Mouse (Mus musculus) MEL (cell line): ENCODE data around the gene Syna. TPM values are rescaled to one million over a fixed set of nuclear protein-coding genes. Genes with fewer than 3 reads are reported as not detected.
A peak's percentile ranks its signal among the peaks of the same experiment; 100 is the strongest.

Experiments used
- DNase-seq: peaks from one replicate; pipeline ENCODE4 v3.0.0; 2011; ENCODE audit warnings: low read depth, low spot score
- H3K27ac ChIP-seq: 2 replicates; pipeline ENCODE4 v1.5.1; 2012; ENCODE audit warnings: low read depth, mild to moderate bottlenecking, control low read depth, low read length, moderate library complexity; ENCODE audit not compliant: control insufficient read depth
- H3K27me3 ChIP-seq, 2 experiments: fragments of 150-350 bp in 1 of 2; sonication (generic) in 1 of 2; 2 replicates each; pipeline ENCODE4 v1.6.1; 2012; ENCODE audit warnings: low read length in 2 of 2, mild to moderate bottlenecking in 2 of 2, improper control_type of control experiment in 1 of 2, moderate library complexity in 1 of 2; ENCODE audit not compliant: insufficient read depth in 2 of 2, control insufficient read depth in 1 of 2
- H3K36me3 ChIP-seq, 2 experiments: 2 replicates each; pipeline ENCODE4 v1.6.1; 2012 to 2014; ENCODE audit warnings: low read length in 2 of 2, improper control_type of control experiment in 1 of 2, inconsistent platforms in 1 of 2, mild to moderate bottlenecking in 1 of 2; ENCODE audit not compliant: insufficient read depth in 2 of 2, control insufficient read depth in 1 of 2
- H3K4me1 ChIP-seq, 2 experiments: fragments of 150-350 bp in 1 of 2; sonication (generic) in 1 of 2; 2 replicates each; pipeline ENCODE4 v1.6.1; 2012; ENCODE audit warnings: low read length in 2 of 2, improper control_type of control experiment in 1 of 2, mild to moderate bottlenecking in 1 of 2; ENCODE audit not compliant: insufficient read depth in 2 of 2, control insufficient read depth in 1 of 2
- H3K4me3 ChIP-seq, 2 experiments: fragments of 150-350 bp in 1 of 2; sonication (generic) in 1 of 2; 2 replicates each; pipeline ENCODE4 v1.5.1; 2012; ENCODE audit warnings: low read depth in 2 of 2, low read length in 2 of 2, mild to moderate bottlenecking in 2 of 2, moderate library complexity in 2 of 2, control low read depth in 1 of 2, improper control_type of control experiment in 1 of 2; ENCODE audit not compliant: control insufficient read depth in 1 of 2, insufficient read depth in 1 of 2
- H3K79me2 ChIP-seq: 2 replicates; pipeline ENCODE4 v1.6.1; 2012; ENCODE audit warnings: mild to moderate bottlenecking, low read length, moderate library complexity; ENCODE audit not compliant: control insufficient read depth, poor library complexity, insufficient read depth
- H3K9ac ChIP-seq: 2 replicates; pipeline ENCODE4 v1.6.1; 2012; ENCODE audit warnings: low read depth, mild to moderate bottlenecking, control low read depth, low read length, moderate library complexity; ENCODE audit not compliant: control insufficient read depth, poor library complexity, severe bottlenecking
- H3K9me3 ChIP-seq: fragments of 150-350 bp; sonication (generic); replicated peaks from 2 replicates; pipeline ENCODE4 v1.6.1; 2012; ENCODE audit warnings: mild to moderate bottlenecking, low read length, improper control_type of control experiment, moderate library complexity; ENCODE audit not compliant: insufficient read depth
- BHLHE40 ChIP-seq: IDR thresholded peaks from 2 replicates; pipeline ENCODE4 v1.6.1; 2012; ENCODE audit warnings: low read depth, mild to moderate bottlenecking, inconsistent platforms, low read length, improper control_type of control experiment, borderline replicate concordance
- CHD1 ChIP-seq: IDR thresholded peaks from 2 replicates; pipeline ENCODE4 v1.6.1; 2012; ENCODE audit warnings: low read depth, mild to moderate bottlenecking, inconsistent platforms, low read length, improper control_type of control experiment
- CTCF ChIP-seq, 3 experiments: IDR thresholded peaks in 2 of 3; conservative IDR thresholded peaks in 1 of 3; 2 replicates each; pipeline ENCODE4 v1.5.1; 2011 to 2012; ENCODE audit warnings: low read length in 3 of 3, low read depth in 2 of 3, mild to moderate bottlenecking in 2 of 3, improper control_type of control experiment in 1 of 3, inconsistent platforms in 1 of 3, mixed read lengths in 1 of 3, moderate library complexity in 1 of 3; ENCODE audit not compliant: control insufficient read depth in 1 of 3, insufficient read depth in 1 of 3, poor library complexity in 1 of 3, severe bottlenecking in 1 of 3
- EP300 ChIP-seq, 2 experiments: IDR thresholded peaks; 2 replicates each; pipeline ENCODE4 v1.6.1; 2011; ENCODE audit warnings: improper control_type of control experiment in 2 of 2, low read length in 2 of 2, low read depth in 1 of 2, mild to moderate bottlenecking in 1 of 2
- ETS1 ChIP-seq: IDR thresholded peaks from 2 replicates; pipeline ENCODE4 v1.6.1; 2012; ENCODE audit warnings: low read depth, mild to moderate bottlenecking, inconsistent platforms, low read length, improper control_type of control experiment, moderate library complexity
- GATA1 ChIP-seq: IDR thresholded peaks from 2 replicates; pipeline ENCODE4 v1.6.1; 2011; ENCODE audit warnings: low read depth, low read length, improper control_type of control experiment
- MAZ ChIP-seq: IDR thresholded peaks from 2 replicates; pipeline ENCODE4 v1.6.1; 2012; ENCODE audit warnings: low read depth, mild to moderate bottlenecking, inconsistent platforms, low read length, improper control_type of control experiment
- MYB ChIP-seq: IDR thresholded peaks from 2 replicates; pipeline ENCODE4 v1.6.1; 2011; ENCODE audit warnings: mild to moderate bottlenecking, low read depth, low read length, improper control_type of control experiment
- MYC ChIP-seq: IDR thresholded peaks from 2 replicates; pipeline ENCODE4 v1.6.1; 2011; ENCODE audit warnings: low read depth, mild to moderate bottlenecking, low read length, improper control_type of control experiment, moderate library complexity
- NELFE ChIP-seq: IDR thresholded peaks from 2 replicates; pipeline ENCODE4 v1.6.1; 2011; ENCODE audit warnings: low read depth, low read length, improper control_type of control experiment
- POLR2AphosphoS5 ChIP-seq: IDR thresholded peaks from 2 replicates; pipeline ENCODE4 v1.6.1; 2012; ENCODE audit warnings: low read depth, borderline replicate concordance, mild to moderate bottlenecking, inconsistent platforms, low read length, moderate library complexity, mixed read lengths
- RCOR1 ChIP-seq: IDR thresholded peaks from 2 replicates; pipeline ENCODE4 v1.6.1; 2012; ENCODE audit warnings: low read depth, mild to moderate bottlenecking, inconsistent platforms, low read length, improper control_type of control experiment
- SIN3A ChIP-seq: IDR thresholded peaks from 2 replicates; pipeline ENCODE4 v1.6.1; 2012; ENCODE audit warnings: low read length, improper control_type of control experiment, inconsistent platforms
- ZC3H11A ChIP-seq: IDR thresholded peaks from 2 replicates; pipeline ENCODE4 v1.6.1; 2012; ENCODE audit warnings: low read depth, mild to moderate bottlenecking, inconsistent platforms, low read length, improper control_type of control experiment
- ZKSCAN1 ChIP-seq: IDR thresholded peaks from 2 replicates; pipeline ENCODE4 v1.6.1; 2012; ENCODE audit warnings: low read depth, mild to moderate bottlenecking, inconsistent platforms, low read length, improper control_type of control experiment, moderate library complexity
- ZMIZ1 ChIP-seq: IDR thresholded peaks from 2 replicates; pipeline ENCODE4 v1.6.1; 2012; ENCODE audit warnings: low read depth, mild to moderate bottlenecking, inconsistent platforms, low read length, improper control_type of control experiment, moderate library complexity
- ZNF384 ChIP-seq: IDR thresholded peaks from 2 replicates; pipeline ENCODE4 v1.6.1; 2012; ENCODE audit warnings: low read depth, mild to moderate bottlenecking, inconsistent platforms, low read length, improper control_type of control experiment
- polyA plus RNA-seq, 2 experiments: library from polyadenylated mRNA; stranded (reverse) in 1 of 2; unstranded in 1 of 2; fragments of >175 nt in 1 of 2; fragments of >200 nt in 1 of 2; gene quantifications; 2 replicates each; pipeline versions ENCODE4 v1.2.1 to v1.2.4; 2012; ENCODE audit warnings: low replicate concordance in 2 of 2, low read depth in 1 of 2; ENCODE audit not compliant: insufficient read length in 2 of 2, insufficient read depth in 1 of 2, missing spikeins in 1 of 2
- total RNA-seq: library from RNA; depleted of rRNA; stranded (reverse); fragments of 300-350 nt; gene quantifications from 2 replicates; pipeline ENCODE4 v1.2.3, GENCODE M21; 2012

The Syna gene
- total and polyA plus RNA-seq, 3 experiments = 0.21 TPM; not detected in 2

- TF ChIP-seq MYC (no peak), MAZ (0 out of 2 replicates have a peak, but pooled peaks have one; percentile 67), CHD1 (no peak), POLR2AphosphoS5 (no peak), ZC3H11A (no peak), CTCF (IDR thresholded peaks at IDR 0.05 in 2 of 3, conservative IDR thresholded peaks at IDR 0.05 in 1 of 3; ENCODE audit: control insufficient read depth in 1 of 3, insufficient read depth in 1 of 3, low read depth in 2 of 3, low read length in 3 of 3, poor library complexity in 1 of 3, severe bottlenecking in 1 of 3) (no peak), ZKSCAN1 (no peak), ZNF384 (no peak), SIN3A (0 out of 2 replicates have a peak, but pooled peaks have one; percentile 27)
Observed at GRCm38 (mm10) chr5:134521806-134522205, 38.2 kb downstream of the Syna start (continued).

DNA sequence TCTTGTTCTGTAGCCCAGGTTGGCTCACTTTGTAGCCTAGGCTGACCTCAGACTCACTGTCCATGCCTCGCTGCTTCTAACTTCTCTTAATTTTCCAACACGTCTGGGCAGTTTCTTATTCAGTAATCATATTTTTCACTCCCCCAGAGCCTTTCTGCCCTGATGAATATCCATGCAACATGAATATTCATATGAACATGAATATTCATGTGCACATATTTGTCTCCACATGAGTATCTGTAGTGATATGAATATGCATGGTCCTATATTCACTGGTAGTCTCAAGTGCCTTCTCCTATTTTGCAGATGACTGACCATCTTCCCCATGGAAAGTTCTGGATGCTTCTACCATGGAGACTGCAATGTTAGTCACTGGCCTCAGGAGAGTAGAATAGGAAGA, 38.8 kb downstream of the Syna start:
- Histone ChIP-seq H3K36me3 (peaks cover 0 to 14% of the 10 kb centered on the region in 2 experiments; a peak in 2 of 4 replicates), H3K9ac (no peak overlapping the region), H3K27me3 (no peaks in the 10 kb centered on the region), H3K9me3 (no peaks in the 10 kb centered on the region), H3K79me2 (no peaks in the 10 kb centered on the region), H3K4me3 (no peak overlapping the region), H3K27ac (peak overlapping the region; percentile 36; the same call in 1 of the 2 replicates), H3K4me1 (peaks cover 4 to 21% of the 10 kb centered on the region in 2 experiments)
- DNase-seq = no peak
- TF ChIP-seq NELFE (no peak), BHLHE40 (no peak), MYB (peak; percentile 51; the same call in 1 of the 2 replicates), ZMIZ1 (no peak), ETS1 (no peak), RCOR1 (no peak)

DNA sequence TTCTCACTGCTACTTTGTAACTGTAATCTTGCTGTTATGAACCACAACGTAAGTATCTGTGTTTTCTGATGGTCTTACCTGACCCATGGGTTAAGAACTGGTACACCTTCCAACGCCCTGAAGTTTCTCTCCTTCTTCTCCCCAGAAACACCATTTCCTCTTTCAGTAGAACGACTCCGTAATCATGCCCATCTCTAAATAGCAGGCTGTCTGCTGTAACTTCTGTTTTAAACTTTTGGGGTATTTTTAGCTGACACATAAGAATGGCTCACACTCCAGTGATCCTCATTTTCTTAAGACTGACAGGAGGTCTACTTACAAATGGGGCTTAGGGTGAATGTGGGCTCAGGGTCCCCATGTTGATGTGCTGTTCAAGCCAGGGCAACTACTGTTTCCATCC, 39.9 kb downstream of the Syna start:
- peaks cover 4 to 21% of the 10 kb centered on the region in 2 experiments for H3K4me1 ChIP-seq
- no peaks in the 10 kb centered on the region for H3K27me3 ChIP-seq
- H3K79me2 ChIP-seq = no peaks in the 10 kb centered on the region
- peak overlapping the region; percentile 24; the same call in 1 of the 2 replicates for H3K27ac ChIP-seq
- TF ChIP-seq EP300 (IDR thresholded peaks at IDR 0.05; ENCODE audit: low read depth in 1 of 2, low read length in 2 of 2) (peak; percentile 9 to 16; a peak in 2 of 4 replicates), ETS1 (0 out of 2 replicates have a peak, but pooled peaks have one; percentile 27), BHLHE40 (no peak), GATA1 (peak; percentile 54; the same call in 1 of the 2 replicates)
- no peak overlapping the region for H3K4me3 ChIP-seq
- peaks cover 0 to 14% of the 10 kb centered on the region in 2 experiments; a peak in 2 of 4 replicates for H3K36me3 ChIP-seq
- H3K9ac ChIP-seq = no peak overlapping the region
- peak; percentile 64 for DNase-seq
- no peaks in the 10 kb centered on the region for H3K9me3 ChIP-seq
